Mouse (Mus musculus) kidney, postnatal 0 days (tissue): ENCODE results near the gene Fam160b1. TPM values are rescaled to one million over a fixed set of nuclear protein-coding genes. Genes with fewer than 3 reads are reported as not detected.

Experiments
- ATAC-seq: fragments of 200-750 bp; cut with Nextera tagmentation; replicated peaks from 2 replicates; pipeline ENCODE4 v1.8.0; 2017; ENCODE audit warnings: low read depth, moderate number of reproducible peaks, moderate TSS enrichment, moderate library complexity; ENCODE audit not compliant: low FRiP score
- DNase-seq: peaks from one replicate; pipeline ENCODE4 v3.0.0-alpha.2; 2016; ENCODE audit warnings: low spot score
- H3K27ac ChIP-seq: fragments of 300-500 bp; sonication (generic); 2 replicates; pipeline ENCODE4 v1.5.1; 2014; ENCODE audit warnings: mild to moderate bottlenecking
- H3K27me3 ChIP-seq: fragments of 300-500 bp; sonication (generic); 2 replicates; pipeline ENCODE4 v1.6.1; 2014; ENCODE audit warnings: low read length, mixed read lengths; ENCODE audit not compliant: insufficient read depth
- H3K36me3 ChIP-seq: fragments of 300-500 bp; sonication (generic); 2 replicates; pipeline ENCODE4 v1.6.1; 2014; ENCODE audit warnings: low read length, mixed read lengths; ENCODE audit not compliant: insufficient read depth
- H3K4me1 ChIP-seq: fragments of 300-500 bp; sonication (generic); replicated peaks from 2 replicates; pipeline ENCODE4 v1.6.1; 2014; ENCODE audit warnings: antibody characterized with exemption, low read length, mixed read lengths; ENCODE audit not compliant: insufficient read depth
- H3K4me2 ChIP-seq: fragments of 300-500 bp; sonication (generic); 2 replicates; pipeline ENCODE4 v1.6.1; 2014; ENCODE audit warnings: mild to moderate bottlenecking, low read length, moderate library complexity, mixed read lengths
- H3K4me3 ChIP-seq: fragments of 300-500 bp; sonication (generic); replicated peaks from 2 replicates; pipeline ENCODE4 v1.5.1; 2014; ENCODE audit warnings: low read depth, low read length
- H3K9ac ChIP-seq: fragments of 300-500 bp; sonication (generic); 2 replicates; pipeline ENCODE4 v1.6.1; 2014; ENCODE audit warnings: low read depth, low read length
- H3K9me3 ChIP-seq: fragments of 300-500 bp; sonication (generic); replicated peaks from 2 replicates; pipeline ENCODE4 v1.6.1; 2016; ENCODE audit warnings: low read length, inconsistent platforms, mixed read lengths
- CTCF ChIP-seq: IDR thresholded peaks from 2 replicates; pipeline ENCODE4 v1.5.1; 2016; ENCODE audit warnings: antibody characterized with exemption, low read depth, mild to moderate bottlenecking, moderate library complexity
- WGBS: fragments of 180-500 bp; shearing (Covaris S2); extraction: QIAGEN DNeasy Blood & Tissue Kit; methylation state at CpG from one replicate; pipeline ENCODE4 v1.1.7; 2014; 5-methylcytosine and 5-hydroxymethylcytosine counted together
- polyA plus RNA-seq: library from polyadenylated mRNA; unstranded; fragments of >200 nt; fragmentation: Nextera tagmentation; extraction: Ambion mirVana; gene quantifications from 2 replicates; pipeline ENCODE4 v1.2.1, GENCODE M21; 2015

The Fam160b1 gene
- polyA plus RNA-seq, 1 experiment from 2014 or later = 12.8 TPM

DNA sequence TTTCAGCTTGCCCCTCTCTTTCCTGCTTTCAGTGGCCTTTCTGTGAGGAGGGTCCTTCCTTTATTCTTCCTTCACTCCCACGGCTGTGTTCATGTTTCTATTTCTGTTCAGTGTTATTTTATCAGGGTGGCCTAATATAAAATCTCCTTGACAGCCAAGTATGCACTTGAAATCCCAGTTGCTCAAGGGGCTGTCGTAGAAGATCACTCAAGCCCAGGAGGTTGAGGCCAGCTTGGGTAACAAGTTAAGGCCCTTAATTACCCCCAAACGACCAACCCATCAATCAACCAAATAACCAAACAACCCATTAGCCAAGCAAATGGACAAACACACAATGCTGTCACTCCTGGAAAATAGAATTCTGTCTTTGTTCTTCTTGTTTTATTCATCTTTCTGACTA lies 62.9 kb downstream of the Fam160b1 start:
- Histone ChIP-seq H3K9ac (no peak overlapping the region), H3K9me3 (no peaks in the 10 kb centered on the region), H3K27ac (no peak overlapping the region), H3K36me3 (no peaks in the 10 kb centered on the region), H3K4me3 (no peak overlapping the region), H3K4me1 (no peaks in the 10 kb centered on the region), H3K27me3 (no peaks in the 10 kb centered on the region), H3K4me2 (no peak overlapping the region)
- DNase-seq = peak; percentile 66
- 12% methylated on average over 3 of the region's 3 CpGs for WGBS
- TF ChIP-seq CTCF = no peak
- no peak for ATAC-seq

DNA sequence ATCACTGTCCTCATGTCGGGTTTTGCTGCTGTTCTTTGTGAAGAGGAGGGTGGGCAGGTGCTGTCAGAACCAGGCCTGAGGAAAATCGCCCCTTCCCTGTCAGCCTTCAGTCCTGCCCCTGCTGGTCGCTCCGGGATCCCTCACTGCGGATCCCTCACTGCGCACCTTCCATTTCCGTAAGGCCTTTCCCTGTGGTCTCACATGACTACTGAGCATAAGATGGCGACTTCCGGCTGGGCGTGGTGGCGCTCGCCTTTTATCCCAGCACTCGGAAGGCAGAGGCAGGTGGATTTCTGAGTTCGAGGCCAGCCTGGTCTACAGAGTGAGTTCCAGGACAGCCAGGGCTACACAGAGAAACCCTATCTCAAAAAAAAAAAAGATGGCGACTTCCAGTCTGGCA lies 64.8 kb downstream of the Fam160b1 start:
- Histone ChIP-seq H3K9ac (no peak overlapping the region), H3K4me3 (no peak overlapping the region), H3K4me1 (no peaks in the 10 kb centered on the region), H3K36me3 (no peaks in the 10 kb centered on the region), H3K27ac (no peak overlapping the region), H3K4me2 (no peak overlapping the region), H3K9me3 (no peaks in the 10 kb centered on the region), H3K27me3 (no peaks in the 10 kb centered on the region)
- no peak for DNase-seq
- no peak for ATAC-seq
- TF ChIP-seq CTCF = no peak
- WGBS = 96% methylated on average over 15 of the region's 15 CpGs

DNA sequence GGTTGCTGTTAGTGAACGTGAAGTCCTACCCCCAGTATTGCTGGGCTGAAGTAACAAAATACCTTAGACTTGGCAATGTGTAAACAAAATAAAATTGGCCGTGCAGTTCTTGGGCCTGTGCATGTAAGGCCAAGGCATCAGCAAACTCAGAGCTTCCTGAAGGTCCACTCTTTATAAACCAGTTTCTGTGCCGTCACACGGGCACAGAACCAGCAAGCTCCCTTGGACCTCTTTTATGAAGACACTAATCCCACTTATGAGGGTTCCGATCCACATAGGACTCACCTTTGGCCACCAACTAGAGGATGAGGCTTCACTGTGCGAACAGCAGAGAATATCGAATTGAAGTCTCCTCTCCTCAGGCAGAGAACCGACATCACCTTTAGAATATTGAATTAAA lies 66.4 kb downstream of the Fam160b1 start:
- no peak for TF ChIP-seq CTCF
- Histone ChIP-seq H3K4me1 (no peaks in the 10 kb centered on the region), H3K27ac (no peak overlapping the region), H3K9me3 (no peaks in the 10 kb centered on the region), H3K9ac (no peak overlapping the region), H3K27me3 (no peaks in the 10 kb centered on the region), H3K36me3 (no peaks in the 10 kb centered on the region), H3K4me2 (no peak overlapping the region), H3K4me3 (no peak overlapping the region)
- DNase-seq (no peak), ATAC-seq (no peak)
- WGBS = 81% methylated on average over 8 of the region's 8 CpGs

DNA sequence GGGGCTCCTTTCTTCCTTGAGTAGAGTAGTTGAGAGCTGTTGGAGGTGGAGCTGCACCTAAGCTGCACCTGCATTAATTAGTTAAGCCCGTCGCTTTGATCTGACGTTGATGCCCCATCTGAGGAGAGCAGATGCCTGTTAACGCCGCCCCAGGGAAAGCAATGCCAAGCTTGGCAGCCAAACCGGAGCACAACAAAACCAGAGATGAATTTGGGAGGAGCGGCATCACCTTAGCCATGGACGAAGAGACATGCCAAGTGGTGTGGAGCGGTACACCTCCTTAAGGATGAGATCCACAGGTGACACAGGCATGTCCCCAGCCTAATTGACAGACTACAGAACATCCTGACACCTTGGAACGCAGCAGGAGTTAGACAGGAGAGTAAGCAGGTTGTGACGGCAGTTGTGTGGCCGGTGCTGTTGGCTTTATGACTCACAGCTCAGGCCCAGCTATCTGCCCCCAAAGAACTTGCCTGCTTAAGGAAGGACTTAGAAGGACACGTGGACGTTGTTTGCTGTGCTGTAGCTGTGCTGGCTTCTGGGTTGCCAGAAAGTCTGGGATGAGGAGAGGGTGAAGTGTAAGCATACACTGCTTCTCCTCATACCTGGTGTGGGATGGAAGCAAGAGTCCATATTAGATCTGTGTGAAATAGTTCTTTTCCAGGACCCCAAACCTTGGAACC lies 67.4 kb downstream of the Fam160b1 start:
- Histone ChIP-seq H3K9me3 (no peaks in the 10 kb centered on the region), H3K4me1 (no peaks in the 10 kb centered on the region; the same call in 1 of the 2 replicates), H3K36me3 (no peaks in the 10 kb centered on the region), H3K27me3 (no peaks in the 10 kb centered on the region), H3K4me3 (no peak overlapping the region), H3K4me2 (no peak overlapping the region), H3K27ac (no peak overlapping the region), H3K9ac (no peak overlapping the region)
- ATAC-seq (no peak), DNase-seq (no peak)
- TF ChIP-seq CTCF = no peak
- WGBS = 81% methylated on average over 14 of the region's 14 CpGs

DNA sequence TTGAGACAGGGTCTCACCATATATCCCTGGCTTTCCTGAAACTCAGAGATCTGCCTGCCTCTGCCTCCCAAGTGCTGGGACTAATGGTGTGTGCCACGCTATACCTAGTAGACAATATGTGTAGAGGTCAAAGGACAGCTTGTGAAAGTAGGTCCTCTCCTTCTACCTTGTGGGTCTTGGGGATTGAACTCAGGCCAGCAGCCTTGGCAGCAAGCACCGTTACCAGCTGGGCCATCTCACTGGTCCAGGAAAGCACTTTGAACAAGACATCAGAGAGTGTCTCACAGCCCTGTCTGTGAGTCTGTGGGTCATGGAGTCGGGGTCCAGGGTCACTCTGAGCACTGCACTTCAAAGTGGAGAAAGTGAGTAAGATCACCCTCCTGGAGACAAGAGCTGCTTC lies 68.2 kb downstream of the Fam160b1 start:
- DNase-seq (no peak), ATAC-seq (no peak)
- Histone ChIP-seq H3K27ac (no peak overlapping the region), H3K4me2 (no peak overlapping the region), H3K4me1 (no peaks in the 10 kb centered on the region; the same call in 1 of the 2 replicates), H3K27me3 (no peaks in the 10 kb centered on the region), H3K9me3 (no peaks in the 10 kb centered on the region), H3K36me3 (no peaks in the 10 kb centered on the region), H3K9ac (no peak overlapping the region), H3K4me3 (no peak overlapping the region)
- WGBS = 77% methylated on average over 3 of the region's 3 CpGs
- no peak for TF ChIP-seq CTCF

DNA sequence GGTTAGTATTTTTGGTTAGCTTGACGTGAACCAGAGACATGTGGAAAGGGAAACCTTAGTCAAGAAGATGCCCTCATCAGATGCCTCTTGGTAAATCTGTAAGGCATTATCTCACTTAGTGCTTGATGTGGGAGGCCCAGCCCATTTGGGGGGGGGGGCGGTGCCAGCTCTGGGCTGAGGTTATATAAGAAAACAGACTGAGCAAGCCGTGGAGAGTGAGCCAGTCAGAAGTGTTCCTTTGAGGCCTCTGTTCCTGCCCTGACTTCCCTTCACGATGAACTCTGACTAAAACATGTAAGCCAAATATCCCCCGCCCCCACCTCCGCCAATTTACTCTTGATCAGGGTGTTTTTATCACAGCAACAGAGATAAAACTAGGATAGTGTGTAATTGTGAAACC lies 69.4 kb downstream of the Fam160b1 start:
- no peak overlapping the region for H3K27ac ChIP-seq
- H3K9ac ChIP-seq = no peak overlapping the region
- WGBS = 71% methylated on average over 6 of the region's 6 CpGs
- no peak for ATAC-seq
- H3K4me2 ChIP-seq = no peak overlapping the region
- no peak overlapping the region for H3K4me3 ChIP-seq
- no peaks in the 10 kb centered on the region for H3K9me3 ChIP-seq
- no peaks in the 10 kb centered on the region for H3K27me3 ChIP-seq
- no peak for TF ChIP-seq CTCF
- no peak for DNase-seq
- H3K36me3 ChIP-seq = no peaks in the 10 kb centered on the region
- H3K4me1 ChIP-seq = no peaks in the 10 kb centered on the region; the same call in 1 of the 2 replicates

DNA sequence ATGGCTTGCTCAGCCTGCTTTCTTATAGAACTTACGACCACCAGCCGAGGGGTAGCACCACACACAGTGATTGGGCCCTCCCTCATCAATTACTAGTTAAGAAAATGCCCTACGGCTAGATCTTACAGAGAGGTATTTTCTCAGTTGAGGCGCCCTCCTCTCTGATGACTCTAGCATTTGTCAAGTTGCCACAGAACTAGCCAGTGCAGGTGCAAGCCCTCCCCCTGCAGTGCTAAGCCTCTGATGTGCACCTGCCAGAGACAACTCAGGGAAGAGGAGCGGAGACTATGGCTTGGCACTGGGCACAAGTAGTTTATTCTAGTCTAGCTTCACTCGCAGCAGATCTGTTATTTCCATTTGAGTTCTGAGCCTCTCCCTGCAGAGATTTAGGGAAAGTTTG lies 71.0 kb downstream of the Fam160b1 start:
- Histone ChIP-seq H3K27ac (no peak overlapping the region), H3K27me3 (no peaks in the 10 kb centered on the region), H3K4me1 (no peaks in the 10 kb centered on the region; the same call in 1 of the 2 replicates), H3K4me3 (no peak overlapping the region), H3K9ac (no peak overlapping the region), H3K4me2 (no peak overlapping the region), H3K9me3 (no peaks in the 10 kb centered on the region), H3K36me3 (no peaks in the 10 kb centered on the region)
- DNase-seq = no peak
- WGBS = 58% methylated on average over 6 of the region's 6 CpGs
- no peak for ATAC-seq
- TF ChIP-seq CTCF = no peak
